Mouse (Mus musculus) CH12.LX (cell line): ENCODE results near the gene Phf21a.

Experiments
- CTCF ChIP-seq, 2 experiments: IDR thresholded peaks in 1 of 2; conservative IDR thresholded peaks in 1 of 2; 2 replicates each; pipeline ENCODE4 v1.5.1; 2011 to 2012; ENCODE audit warnings: low read depth in 2 of 2, low read length in 2 of 2, improper control_type of control experiment in 1 of 2, inconsistent platforms in 1 of 2, mild to moderate bottlenecking in 1 of 2, moderate library complexity in 1 of 2
- EP300 ChIP-seq: IDR thresholded peaks from 2 replicates; pipeline ENCODE4 v1.6.1; 2011; ENCODE audit warnings: low read length, improper control_type of control experiment
- ETS1 ChIP-seq: conservative IDR thresholded peaks from 2 replicates; pipeline ENCODE4 v1.6.1; 2012; ENCODE audit warnings: low read depth, mild to moderate bottlenecking, inconsistent platforms, low read length, improper control_type of control experiment, moderate library complexity
- HCFC1 ChIP-seq: IDR thresholded peaks from 2 replicates; pipeline ENCODE4 v1.6.1; 2012; ENCODE audit warnings: low read depth, mild to moderate bottlenecking, inconsistent platforms, low read length, improper control_type of control experiment
- KAT2A ChIP-seq: IDR thresholded peaks from 2 replicates; pipeline ENCODE4 v1.6.1; 2012; ENCODE audit warnings: low read length, improper control_type of control experiment, inconsistent platforms; ENCODE audit not compliant: insufficient replicate concordance
- MAFK ChIP-seq: IDR thresholded peaks from 2 replicates; pipeline ENCODE4 v1.6.1; 2011; ENCODE audit warnings: low read length, improper control_type of control experiment; ENCODE audit not compliant: insufficient replicate concordance
- MAX ChIP-seq: IDR thresholded peaks from 2 replicates; pipeline ENCODE4 v1.6.1; 2011; ENCODE audit warnings: low read length, improper control_type of control experiment
- MYC ChIP-seq: IDR thresholded peaks from 2 replicates; pipeline ENCODE4 v1.6.1; 2011; ENCODE audit warnings: low read depth, mild to moderate bottlenecking, improper control_type of control experiment, low read length
- NELFE ChIP-seq: IDR thresholded peaks from 2 replicates; pipeline ENCODE4 v1.6.1; 2011; ENCODE audit warnings: low read depth, low read length, improper control_type of control experiment
- POLR2A ChIP-seq: IDR thresholded peaks from 2 replicates; pipeline ENCODE4 v1.6.1; 2011; ENCODE audit warnings: low read depth, mild to moderate bottlenecking, improper control_type of control experiment, low read length
- RCOR1 ChIP-seq: conservative IDR thresholded peaks from 2 replicates; pipeline ENCODE4 v1.6.1; 2012; ENCODE audit warnings: low read depth, mild to moderate bottlenecking, inconsistent platforms, low read length, improper control_type of control experiment
- USF2 ChIP-seq: conservative IDR thresholded peaks from 2 replicates; pipeline ENCODE4 v1.6.1; 2011; ENCODE audit warnings: low read depth, low read length, improper control_type of control experiment
- ZC3H11A ChIP-seq: IDR thresholded peaks from 2 replicates; pipeline ENCODE4 v1.6.1; 2012; ENCODE audit warnings: low read depth, mild to moderate bottlenecking, inconsistent platforms, low read length, improper control_type of control experiment
- ZMIZ1 ChIP-seq: IDR thresholded peaks from 2 replicates; pipeline ENCODE4 v1.6.1; 2012; ENCODE audit warnings: low read depth, mild to moderate bottlenecking, inconsistent platforms, low read length, improper control_type of control experiment

GRCm38 (mm10) chr2:92241317-92241716 is 148.4 kb downstream of the Phf21a start:
- TF ChIP-seq USF2 (no peak), ZMIZ1 (no peak), NELFE (no peak), MAX (no peak; the same call in 1 of the 2 replicates), CTCF (conservative IDR thresholded peaks at IDR 0.05 in 1 of 2, IDR thresholded peaks at IDR 0.05 in 1 of 2; ENCODE audit: low read depth in 2 of 2, low read length in 2 of 2) (no peak), ZC3H11A (no peak), MAFK (no peak), POLR2A (no peak), EP300 (no peak), RCOR1 (no peak), HCFC1 (no peak), MYC (no peak), ETS1 (no peak), KAT2A (no peak)
